In the genomic region with DNA sequence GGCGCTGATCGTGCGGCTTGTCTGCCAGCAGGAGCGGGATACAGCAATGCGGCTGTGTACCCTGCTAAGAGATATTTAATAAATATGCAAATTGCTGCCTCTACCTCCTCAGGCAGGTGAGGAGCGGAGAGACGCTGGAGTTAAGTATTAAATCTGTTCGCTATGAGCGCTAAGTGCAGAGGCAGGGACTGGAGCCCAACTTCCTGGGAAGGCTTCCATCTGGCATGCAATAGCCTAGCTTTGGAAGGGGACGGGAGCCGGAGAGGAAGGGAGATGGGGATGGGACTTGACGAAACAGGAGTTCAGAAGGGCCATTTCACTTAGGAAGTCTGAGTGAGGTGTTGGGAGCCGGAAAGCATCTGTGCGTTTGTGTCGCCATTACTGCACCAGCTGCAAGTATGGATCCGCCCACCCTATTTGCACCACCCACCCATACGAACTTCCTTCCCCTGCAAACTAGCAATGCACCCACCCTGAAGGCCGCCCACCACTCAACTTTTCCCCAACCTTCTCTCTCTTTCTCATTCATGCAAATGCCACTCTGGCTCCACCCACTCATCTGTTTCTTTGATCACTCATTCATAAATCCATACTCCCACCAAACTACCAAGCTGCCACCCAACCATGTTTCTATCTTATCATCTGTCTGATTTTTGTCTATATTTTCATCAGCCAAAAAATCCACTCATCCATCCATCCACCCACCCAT, we compare ENCODE assay signal across 13 mouse cellular contexts. TPM values are rescaled to one million over a fixed set of nuclear protein-coding genes. Genes with fewer than 3 reads are reported as not detected.
A peak's percentile ranks its signal among the peaks of the same experiment; 100 is the strongest.
DNase-seq lines count a peak whose midpoint lies in the region; ATAC-seq lines count a peak whose summit lies in the region.
"Had no signal": no experiment of that assay in that cellular context is flagged by ENCODE, and none has a peak within 500 bp of the region (broad histone marks: within the 10 kb centered on the region; RNA-seq: fewer than 3 reads in every experiment).

No protein-coding gene starts in this region.

- H3K27me3 ChIP-seq in hindbrain, embryonic 15.5 days = 0 out of 2 replicates have a peak, but pooled peaks cover 5% of the 10 kb centered on the region
- peaks cover 13% of the 10 kb centered on the region; the same call in 1 of the 2 replicates for H3K27me3 ChIP-seq in hindbrain, embryonic 12.5 days
- no peaks in the 10 kb centered on the region for H3K27me3 ChIP-seq in hindbrain, embryonic 16.5 days (replicated peaks; ENCODE audit: control insufficient read depth, insufficient read depth, low read length)
- H3K27me3 ChIP-seq: embryonic facial prominence, embryonic 13.5 days had no signal

- H3K36me3 ChIP-seq in hindbrain, embryonic 15.5 days = no peaks in the 10 kb centered on the region
- H3K36me3 ChIP-seq in hindbrain, embryonic 12.5 days = no peaks in the 10 kb centered on the region
- H3K36me3 ChIP-seq in hindbrain, embryonic 16.5 days (ENCODE audit: control insufficient read depth, insufficient read depth, low read length) = no peaks in the 10 kb centered on the region
- H3K36me3 ChIP-seq: embryonic facial prominence, embryonic 13.5 days had no signal

- no peaks in the 10 kb centered on the region for H3K9me3 ChIP-seq in hindbrain, embryonic 15.5 days
- H3K9me3 ChIP-seq in hindbrain, embryonic 12.5 days (replicated peaks) = no peaks in the 10 kb centered on the region
- H3K9me3 ChIP-seq in hindbrain, embryonic 16.5 days (ENCODE audit: control insufficient read depth, low read length) = no peaks in the 10 kb centered on the region
- H3K9me3 ChIP-seq: embryonic facial prominence, embryonic 13.5 days had no signal

- 0 out of 2 replicates have a peak, but pooled peaks have one; percentile 28 for ATAC-seq in hindbrain, embryonic 15.5 days (ENCODE audit: low FRiP score, low read depth)
- ATAC-seq in hindbrain, embryonic 12.5 days (ENCODE audit: low FRiP score) = no peak
- ATAC-seq in hindbrain, embryonic 16.5 days = peak; percentile 46; the same call in 1 of the 2 replicates
- ATAC-seq: intestine, embryonic 16.5 days had no signal

- H3K4me1 ChIP-seq in hindbrain, embryonic 15.5 days (replicated peaks) = peaks cover 14% of the 10 kb centered on the region
- peaks cover 3% of the 10 kb centered on the region; the same call in 1 of the 2 replicates for H3K4me1 ChIP-seq in hindbrain, embryonic 12.5 days
- peaks cover 7% of the 10 kb centered on the region; the same call in 1 of the 2 replicates for H3K4me1 ChIP-seq in hindbrain, embryonic 16.5 days (ENCODE audit: control insufficient read depth, insufficient read depth, low read depth, low read length)
- H3K4me1 ChIP-seq: embryonic facial prominence, embryonic 13.5 days had no signal

- DNase-seq in layer of hippocampus, postnatal 14 days (ENCODE audit: low spot score in 2 of 2) = peak; percentile 41 to 63
- peak; percentile 65 to 75 for DNase-seq in right cerebral cortex, postnatal 10 days (ENCODE audit: low spot score in 2 of 2)
- DNase-seq in heart, adult 18-20 months = no peak
- DNase-seq in c-Kit-positive CD71-positive TER-119-positive erythroid progenitor cells, embryonic 14.5 days (ENCODE audit: low spot score) = no peak
- DNase-seq: gastrocnemius, postnatal 36 days; kidney, postnatal 4 days; lung, adult 2 months; thymus, postnatal 25 days had no signal

- no peak overlapping the region for H3K9ac ChIP-seq in hindbrain, embryonic 15.5 days
- H3K9ac ChIP-seq in hindbrain, embryonic 12.5 days = no peak overlapping the region
- H3K9ac ChIP-seq in hindbrain, embryonic 16.5 days (ENCODE audit: low read depth, low read length) = no peak overlapping the region
- H3K9ac ChIP-seq: embryonic facial prominence, embryonic 13.5 days had no signal

- H3K27ac ChIP-seq in hindbrain, embryonic 15.5 days (replicated peaks) = 0 out of 2 replicates have a peak overlapping the region, but pooled peaks have one; percentile 21
- H3K27ac ChIP-seq in hindbrain, embryonic 12.5 days = no peak overlapping the region
- no peak overlapping the region for H3K27ac ChIP-seq in hindbrain, embryonic 16.5 days (ENCODE audit: low read depth, low read length)
- H3K27ac ChIP-seq: embryonic facial prominence, embryonic 13.5 days had no signal

- H3K4me2 ChIP-seq in hindbrain, embryonic 15.5 days = peak overlapping the region; percentile 32
- H3K4me2 ChIP-seq in hindbrain, embryonic 12.5 days (replicated peaks) = no peak overlapping the region
- H3K4me2 ChIP-seq in hindbrain, embryonic 16.5 days (ENCODE audit: low read length) = peak overlapping the region; percentile 15
- H3K4me2 ChIP-seq: embryonic facial prominence, embryonic 13.5 days had no signal

- H3K4me3 ChIP-seq in hindbrain, embryonic 15.5 days = no peak overlapping the region
- no peak overlapping the region for H3K4me3 ChIP-seq in hindbrain, embryonic 12.5 days
- no peak overlapping the region for H3K4me3 ChIP-seq in hindbrain, embryonic 16.5 days (ENCODE audit: low read length)
- H3K4me3 ChIP-seq: embryonic facial prominence, embryonic 13.5 days had no signal

- 53% methylated on average over 18 of the region's 18 CpGs for WGBS in hindbrain, embryonic 15.5 days
- WGBS in hindbrain, embryonic 12.5 days = 72% methylated on average over 18 of the region's 18 CpGs
- 62% methylated on average over 18 of the region's 18 CpGs for WGBS in hindbrain, embryonic 16.5 days

RNA-seq across cellular contexts. Expression of a gene that starts 51.5 kb away (rescaled TPM):
- polyA plus RNA-seq in hindbrain, embryonic 15.5 days (2015; fragmentation: Nextera tagmentation; extraction: Ambion mirVana) = 91.0 and 102 TPM in 2 replicates
- polyA plus RNA-seq in hindbrain, embryonic 12.5 days (2016; fragmentation: Nextera tagmentation; extraction: Ambion mirVana) = 14.7 and 15.0 TPM in 2 replicates
- 102 and 109 TPM in 2 replicates for polyA plus RNA-seq in hindbrain, embryonic 16.5 days (2015; fragmentation: Nextera tagmentation; extraction: Ambion mirVana)
- total RNA-seq in layer of hippocampus, postnatal 14 days (2021) = 10 to 100 TPM; 65.7 to 73.0 TPM
- total RNA-seq in heart, adult 18-20 months (2021) = under 1 TPM; 0.17 to 0.33 TPM

Comparison
In these comparisons a context has a peak if more than half of its experiments do, and no peak if none do; other contexts are left out.
1. DNase-seq: peak in layer of hippocampus, postnatal 14 days (2 of 2) and right cerebral cortex, postnatal 10 days (2 of 2); none in heart, adult 18-20 months (0 of 2) and c-Kit-positive CD71-positive TER-119-positive erythroid progenitor cells, embryonic 14.5 days (single experiment).